Mouse (Mus musculus): ENCODE results near the gene Olfr572.
A peak's percentile ranks its signal among the peaks of the same experiment; 100 is the strongest.

The Olfr572 gene

DNA sequence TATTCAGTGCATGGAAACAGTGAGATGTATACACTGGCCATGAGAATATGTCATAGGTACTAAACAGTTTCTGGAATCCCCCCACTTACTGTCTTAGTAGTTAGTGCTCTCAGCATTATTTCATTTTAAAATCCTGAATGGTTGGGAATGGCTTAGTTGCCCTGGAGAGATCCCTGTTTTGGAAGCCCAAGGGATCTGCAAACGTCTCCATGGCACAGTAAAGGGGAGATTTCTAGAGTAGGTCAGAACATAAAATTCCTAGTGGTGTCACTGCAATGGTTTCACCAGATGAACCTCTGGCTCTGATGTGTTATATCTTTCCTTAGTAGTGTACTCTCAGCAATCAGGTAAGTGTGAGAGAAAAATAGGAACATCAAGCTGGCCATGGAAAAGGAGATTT, at the start of gene Olfr572:
Gene Olfr572, plus strand, starts transcription at position 301 of the 400 bp plus-strand sequence.
- DNase-seq (ENCODE audit: inconsistent ontology term): no peak

DNA sequence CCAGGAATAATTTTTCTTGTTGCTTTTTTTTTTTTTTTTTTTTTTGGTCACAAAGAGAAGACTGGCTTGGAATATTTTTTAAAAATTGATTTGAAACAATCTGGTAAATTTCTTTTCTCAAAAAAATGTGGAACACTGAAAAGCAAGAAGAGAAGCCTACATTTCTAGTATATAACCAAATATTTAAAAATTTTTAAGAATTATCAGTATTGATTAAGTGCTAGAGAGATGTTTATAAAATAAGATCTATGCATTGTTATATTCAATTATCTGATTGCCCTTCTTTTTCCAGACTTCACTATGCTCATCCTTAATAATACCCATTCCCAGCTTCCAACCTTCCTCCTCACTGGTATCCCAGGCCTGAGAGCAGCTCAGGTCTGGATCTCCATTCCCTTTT, 47.4 kb upstream of the Olfr572 start, which contains the start of gene Olfr568:
Gene Olfr568, plus strand, starts transcription at position 301 of the 400 bp plus-strand sequence.
- no peak for DNase-seq (ENCODE audit: inconsistent ontology term)

DNA sequence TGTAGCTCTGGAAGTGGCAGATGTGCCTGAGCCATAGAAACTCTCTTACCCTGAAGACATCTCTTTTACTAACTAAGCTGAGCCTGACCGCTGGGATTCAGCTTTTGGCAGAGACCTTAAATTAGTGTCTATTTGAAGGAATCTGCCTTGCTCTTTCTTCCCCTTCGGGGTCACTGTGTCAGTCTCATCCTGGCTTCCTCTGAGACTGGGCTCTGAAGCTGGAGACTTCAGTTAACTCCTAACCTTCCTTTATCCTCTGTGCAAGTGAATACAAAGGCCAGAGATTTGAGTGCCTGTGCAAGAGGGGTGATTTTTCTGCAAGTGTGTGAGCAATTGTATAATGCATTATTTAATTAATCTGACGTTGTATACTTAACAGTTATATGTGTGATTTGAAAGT, 33.4 kb upstream of the Olfr572 start, which contains the start of gene Olfr569:
Gene Olfr569, minus strand, starts transcription at position 101 of the 400 bp plus-strand sequence.
- DNase-seq (ENCODE audit: inconsistent ontology term): no peak

DNA sequence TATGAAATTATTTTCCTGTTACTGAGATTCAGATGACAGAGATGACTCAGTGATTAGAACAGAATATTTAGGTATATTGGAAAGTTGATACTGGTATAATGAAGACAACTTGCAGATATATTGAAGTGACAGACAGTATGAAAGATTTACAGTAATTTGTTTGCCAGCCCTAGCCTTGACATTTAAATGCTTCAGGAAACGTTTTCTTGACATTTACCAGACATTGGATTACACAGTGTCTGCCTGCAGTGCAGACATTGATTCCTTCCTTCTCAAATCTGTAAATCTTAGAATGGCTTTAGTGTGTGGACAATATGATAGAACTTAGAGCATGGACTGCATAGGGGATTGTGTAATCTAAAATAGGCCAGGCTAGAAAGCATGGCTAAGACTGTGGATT, 8.9 kb upstream of the Olfr572 start:
- no peak for DNase-seq (ENCODE audit: inconsistent ontology term)

DNA sequence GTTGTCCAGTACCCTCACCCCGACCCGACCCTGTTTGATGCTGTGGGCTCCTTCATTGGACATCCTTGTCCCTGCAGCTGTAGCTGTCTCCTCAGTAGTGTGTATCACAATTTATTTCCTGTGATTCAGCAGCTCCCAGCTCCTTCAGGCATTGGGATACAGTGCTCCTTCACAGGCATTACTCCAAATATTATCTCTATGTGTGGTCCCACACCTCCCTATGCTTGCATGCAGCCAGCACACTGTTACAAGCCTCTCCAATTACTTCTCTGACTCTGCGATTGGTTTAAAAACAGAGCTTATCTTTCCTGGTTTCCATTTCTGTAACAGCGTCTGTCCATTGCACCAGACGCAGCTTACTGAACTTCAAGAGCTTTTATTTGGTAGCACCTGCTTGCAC, 7.8 kb upstream of the Olfr572 start:
- no peak for DNase-seq (ENCODE audit: inconsistent ontology term)

DNA sequence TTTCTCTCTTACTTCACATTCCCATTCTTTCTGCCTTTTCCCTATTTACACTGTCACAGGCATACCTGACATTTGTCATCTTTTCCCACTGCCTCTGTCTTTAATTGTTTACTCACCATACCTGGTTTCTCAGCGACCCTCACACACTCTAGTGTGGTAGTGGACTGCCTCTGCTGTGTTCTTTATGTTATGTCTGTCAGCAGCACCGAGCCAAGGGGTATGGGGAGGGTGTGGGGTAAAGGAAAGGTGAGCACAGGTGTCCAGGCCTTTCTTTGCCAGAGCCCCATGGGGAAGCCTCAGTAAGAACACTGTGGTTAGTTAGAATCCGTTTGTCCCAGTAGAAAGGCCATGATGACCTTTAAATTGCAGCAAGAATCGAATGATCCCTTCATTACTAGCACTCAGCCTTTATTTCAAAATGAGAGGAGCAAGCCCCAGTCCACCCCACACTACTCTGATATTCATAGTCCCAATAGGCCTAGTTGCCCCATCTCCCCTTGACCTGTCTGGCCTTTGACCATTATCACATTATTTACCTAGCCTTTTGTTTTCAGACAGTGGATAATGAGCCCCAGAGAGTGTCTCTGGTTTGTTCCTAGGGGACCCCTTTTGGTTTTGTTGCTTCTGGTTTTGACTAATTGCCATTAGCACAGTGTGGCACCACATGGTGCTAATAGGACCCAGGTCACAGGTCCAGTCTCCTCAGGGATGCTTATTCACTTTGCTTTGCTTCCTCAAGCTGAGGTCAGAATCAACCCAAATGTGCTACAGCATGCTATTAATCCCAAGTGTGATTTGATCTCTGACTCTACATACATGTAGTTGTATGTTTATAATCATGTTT, 7.0 kb upstream of the Olfr572 start, which contains the start of gene Olfr571:
Gene Olfr571, minus strand, starts transcription at position 505 of the 844 bp plus-strand sequence.
- DNase-seq (ENCODE audit: inconsistent ontology term): no peak

DNA sequence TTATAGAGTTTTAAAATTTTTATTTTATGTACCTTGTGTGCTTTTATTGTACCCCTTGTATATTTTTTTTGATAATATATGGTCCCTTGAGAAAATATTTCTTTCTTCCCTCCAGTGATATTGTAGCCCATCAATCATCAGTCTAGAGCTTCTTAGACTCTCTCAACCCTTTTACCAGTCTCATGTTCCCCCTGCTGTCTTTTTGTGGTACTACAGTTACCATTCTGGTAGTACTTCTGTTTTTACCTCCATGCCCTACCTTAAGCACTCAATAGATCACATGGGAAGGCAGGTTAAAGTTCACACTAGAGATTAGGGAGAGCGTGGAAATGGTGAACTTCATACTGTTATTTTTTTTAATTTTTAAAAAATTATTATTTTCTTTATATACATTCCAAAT, 4.6 kb upstream of the Olfr572 start:
- DNase-seq (ENCODE audit: inconsistent ontology term): peak; percentile 4

DNA sequence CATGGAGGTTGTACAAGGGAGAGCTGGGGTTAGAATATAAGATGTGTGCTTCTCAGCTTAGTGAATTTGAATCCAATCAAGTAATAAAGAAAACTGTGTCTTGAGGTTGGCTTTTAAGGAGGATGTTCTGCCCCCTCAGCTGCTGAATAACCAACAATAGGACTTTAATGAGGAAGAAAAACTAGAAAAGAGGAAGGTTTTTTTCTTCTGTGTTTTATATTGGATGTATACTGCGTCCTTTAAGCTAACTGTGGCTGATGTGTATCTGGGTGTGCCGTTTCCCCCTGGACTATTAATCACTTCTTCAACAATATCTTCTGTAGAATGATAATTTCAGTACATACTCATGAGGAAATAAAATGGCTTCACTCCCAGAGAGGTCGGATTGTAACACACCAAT, 2.9 kb downstream of the Olfr572 start:
- DNase-seq (ENCODE audit: inconsistent ontology term): no peak

DNA sequence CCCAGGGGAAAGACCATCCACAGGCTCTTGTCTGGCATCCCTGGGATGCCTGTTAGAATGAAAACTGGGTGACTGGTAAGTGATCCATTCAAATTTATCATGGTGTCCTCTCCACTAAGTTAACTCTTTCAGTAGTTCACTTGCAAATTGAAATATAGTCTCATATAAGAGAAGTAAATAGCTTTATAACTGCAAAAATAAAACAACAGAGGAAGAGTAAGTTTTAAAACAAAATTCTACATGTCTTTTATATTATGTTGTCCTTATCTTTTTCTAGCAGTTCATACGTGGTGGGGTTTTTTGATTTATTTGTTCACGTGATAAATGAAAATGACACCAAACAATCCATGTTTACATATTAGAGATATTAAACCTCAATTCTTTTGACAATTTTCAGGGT, 18.3 kb downstream of the Olfr572 start, which contains the start of gene Olfr573-ps1:
Gene Olfr573-ps1, minus strand, starts transcription at position 101 of the 400 bp plus-strand sequence.
- no peak for DNase-seq (ENCODE audit: inconsistent ontology term)

DNA sequence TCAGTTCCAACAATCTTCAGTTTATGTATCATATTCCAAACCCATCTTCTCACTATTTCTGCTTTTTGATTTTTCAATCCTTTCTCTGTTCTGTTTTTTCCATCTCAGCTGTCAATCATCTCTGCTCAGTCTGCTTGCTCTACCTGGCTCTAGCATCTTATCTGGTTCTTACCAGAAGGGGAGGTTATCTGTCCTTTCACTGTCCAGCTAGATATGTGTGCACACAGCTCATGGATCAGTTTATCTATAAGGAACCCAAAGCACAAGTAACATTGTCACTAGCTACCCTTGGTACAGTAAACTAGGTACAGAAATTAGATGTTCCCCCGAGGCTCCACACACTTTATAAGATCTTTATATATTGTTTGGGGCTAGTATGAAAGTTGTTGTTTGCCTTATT, 19.2 kb downstream of the Olfr572 start:
- no peak for DNase-seq (ENCODE audit: inconsistent ontology term)

DNA sequence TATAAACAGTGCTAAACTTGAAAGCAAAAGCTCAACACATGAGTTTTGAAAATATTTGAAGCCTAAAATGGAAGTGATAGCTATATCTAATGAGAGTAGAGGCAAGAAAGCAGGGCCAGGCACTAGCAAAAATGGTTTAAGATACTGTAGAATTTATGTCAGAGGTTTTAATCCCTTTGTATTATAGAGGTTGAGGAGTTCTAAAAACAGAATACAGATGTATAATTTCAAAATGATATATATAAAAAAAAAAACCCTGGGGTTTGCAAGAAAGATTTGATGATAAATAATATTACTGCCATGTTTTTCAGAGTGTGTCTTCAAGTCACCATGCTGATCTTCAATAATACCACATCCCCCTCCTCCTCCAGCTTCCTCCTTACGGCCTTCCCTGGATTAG, 24.0 kb downstream of the Olfr572 start, which contains the start of gene Olfr574:
Gene Olfr574, plus strand, starts transcription at position 301 of the 400 bp plus-strand sequence.
- DNase-seq (ENCODE audit: inconsistent ontology term): no peak

DNA sequence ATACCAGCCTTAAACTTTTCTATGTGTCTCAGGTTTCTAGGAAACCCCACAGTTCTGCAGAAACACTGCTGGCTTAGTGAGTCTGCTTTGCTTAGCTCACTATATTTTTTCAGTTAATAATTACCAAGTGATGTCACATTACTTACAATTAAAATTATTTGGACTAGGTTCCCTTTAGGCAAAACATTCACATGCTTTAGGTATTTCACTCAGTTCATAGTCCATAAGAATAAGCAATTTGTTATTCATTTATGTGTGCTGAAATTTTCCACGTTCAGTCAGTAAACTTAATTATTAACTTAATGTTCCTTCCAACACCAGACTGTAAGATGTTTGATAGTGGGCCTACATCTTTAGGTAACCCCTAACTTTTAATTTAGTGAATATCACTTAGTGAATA, 26.5 kb downstream of the Olfr572 start:
- DNase-seq (ENCODE audit: inconsistent ontology term): no peak

DNA sequence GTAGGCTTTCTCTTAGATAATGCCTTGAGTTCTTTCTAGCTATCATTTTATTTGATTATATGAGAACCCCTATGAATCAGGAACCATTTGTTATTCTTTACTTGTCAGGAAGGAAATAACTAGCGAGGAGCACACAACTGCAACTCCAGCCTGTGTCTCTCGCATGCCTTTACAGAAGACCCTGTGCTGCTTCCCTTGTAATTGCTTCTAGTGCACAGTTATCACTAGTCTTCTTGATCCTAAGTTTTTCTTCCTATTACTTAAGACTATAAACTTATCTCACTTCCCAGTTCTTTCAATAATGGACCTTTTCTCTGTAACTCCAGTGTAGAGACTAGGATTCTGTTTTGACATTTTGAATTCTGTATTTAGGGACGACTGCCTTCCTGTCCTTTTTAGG, 33.9 kb downstream of the Olfr572 start:
- no peak for DNase-seq (ENCODE audit: inconsistent ontology term)

DNA sequence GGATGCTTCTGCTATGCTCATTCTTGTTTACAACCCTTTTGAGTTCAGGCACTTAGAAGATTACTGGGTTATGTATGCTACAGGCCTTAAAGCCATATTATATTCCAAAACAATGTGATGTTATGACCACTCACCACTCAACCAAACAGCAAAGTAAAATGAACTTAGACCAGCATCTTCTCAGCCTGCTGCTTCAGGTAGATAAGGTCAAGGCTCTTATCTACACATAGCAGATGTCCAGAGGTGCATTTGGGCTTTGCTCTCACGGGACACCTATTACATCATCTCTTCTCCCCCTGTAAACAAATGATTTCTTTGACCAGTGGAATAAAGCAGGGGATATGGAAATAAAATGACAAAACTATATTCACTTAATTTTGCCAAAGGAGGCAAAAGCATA, 34.4 kb downstream of the Olfr572 start, which contains the start of gene Olfr575:
Gene Olfr575, minus strand, starts transcription at position 183 of the 400 bp plus-strand sequence.
- DNase-seq (ENCODE audit: inconsistent ontology term): no peak

DNA sequence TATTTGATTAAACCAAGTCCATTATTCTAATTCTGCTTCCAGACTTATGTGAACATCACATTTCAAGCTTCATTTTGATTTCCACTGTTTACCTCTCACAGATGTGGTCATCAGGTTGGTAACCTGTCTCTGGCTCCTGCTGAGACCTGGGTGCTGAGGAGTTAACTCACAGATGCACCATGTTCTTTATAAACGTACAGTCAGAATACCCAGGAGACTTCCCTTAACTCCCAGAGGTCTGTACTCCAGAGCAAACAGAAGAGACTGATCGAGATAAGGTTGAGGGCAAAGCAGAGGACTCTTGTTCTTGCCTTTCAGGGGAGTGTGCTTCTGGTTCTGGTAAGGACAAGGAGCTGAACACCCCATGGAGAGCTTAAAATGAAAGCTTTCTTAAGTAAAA, 38.2 kb downstream of the Olfr572 start, which contains the start of gene Olfr576:
Gene Olfr576, plus strand, starts transcription at position 301 of the 400 bp plus-strand sequence.
- no peak for DNase-seq (ENCODE audit: inconsistent ontology term)

DNA sequence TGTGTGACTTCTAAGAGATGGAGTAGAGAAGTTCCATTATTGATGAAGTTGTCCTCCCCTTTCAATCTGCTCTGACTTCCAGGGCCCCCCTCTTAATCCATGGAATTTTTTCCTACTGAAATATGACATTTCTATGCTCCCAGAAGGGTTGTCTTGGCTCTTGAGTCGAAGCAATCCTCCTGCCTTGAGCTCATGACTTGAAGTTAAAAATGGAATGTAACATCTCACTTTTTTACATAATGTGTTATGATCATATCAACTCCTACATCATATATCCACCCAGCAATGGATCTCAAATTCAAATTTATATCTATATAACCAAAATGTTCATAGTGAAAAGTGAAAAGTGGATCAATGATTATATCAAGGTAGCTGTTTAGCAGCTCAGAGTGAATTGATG, 50.2 kb downstream of the Olfr572 start:
- no peak for DNase-seq (ENCODE audit: inconsistent ontology term)

DNA sequence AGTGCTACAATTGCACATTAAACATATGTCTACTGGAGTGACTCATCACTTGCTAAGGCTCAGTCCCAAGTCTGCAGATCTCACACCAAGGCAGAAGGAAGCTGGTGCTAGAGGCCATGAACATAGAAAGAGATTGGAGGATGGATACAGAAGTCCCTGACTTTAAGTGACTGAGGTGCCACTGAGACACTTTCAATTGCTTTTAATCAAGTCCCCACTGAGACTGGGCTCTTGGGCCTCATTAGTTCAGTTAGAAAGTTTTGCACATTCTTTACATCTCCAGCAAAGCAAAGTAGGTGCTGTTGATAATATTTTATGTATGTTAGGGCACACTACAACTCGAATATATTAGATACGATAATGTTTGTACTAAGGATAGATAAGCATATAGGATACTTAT, 51.6 kb downstream of the Olfr572 start, which contains the start of gene Olfr577:
Gene Olfr577, minus strand, starts transcription at position 101 of the 400 bp plus-strand sequence.
- DNase-seq (ENCODE audit: inconsistent ontology term): no peak

All from Muller cell, postnatal 12 days (primary cell).